Mouse (Mus musculus): ENCODE results near the gene Cubn.

GRCm38 (mm10) chr2:13491734-13492133 is at the start of gene Cubn:
- TF ChIP-seq CTCF (IDR thresholded peaks at IDR 0.05; ENCODE audit: low read depth) (no peak), EP300 (IDR thresholded peaks at IDR 0.05; ENCODE audit: low read depth) (no peak)
